Mouse (Mus musculus): ENCODE measurements around the gene Gpc6.

GRCm38 (mm10) chr14:117916577-117916976, 991.5 kb downstream of the Gpc6 start:
- TF ChIP-seq SIN3A (IDR thresholded peaks at IDR 0.05; ENCODE audit: low read length) (no peak), CTCF (conservative IDR thresholded peaks at IDR 0.05 in 1 of 2, IDR thresholded peaks at IDR 0.05 in 1 of 2; ENCODE audit: low read depth in 2 of 2, low read length in 2 of 2) (no peak), E2F4 (IDR thresholded peaks at IDR 0.05; ENCODE audit: insufficient replicate concordance, low read depth, low read length) (no peak)

Data from CH12.LX (cell line).